Mouse (Mus musculus) CD4-positive helper T cell, adult 2 months (primary cell): ENCODE results near the gene Il18bp.

Experiments
- DNase-seq: peaks from one replicate; pipeline ENCODE4 v3.0.0-alpha.2; 2012; ENCODE audit warnings: low read depth, missing footprints, low spot score

Gene Il18bp

GRCm38 (mm10) chr7:102006520-102006919 lies 12.0 kb downstream of the Il18bp start:
- no peak for DNase-seq

- DNase-seq, result no peak
These were observed 17.4 kb downstream of the Il18bp start for GRCm38 (mm10) chr7:102000921-102001630.

GRCm38 (mm10) chr7:102000296-102000695 lies 18.2 kb downstream of the Il18bp start:
- DNase-seq, result no peak

GRCm38 (mm10) chr7:101999461-102000151 lies 18.9 kb downstream of the Il18bp start:
- no peak for DNase-seq

- DNase-seq, result peak; percentile 70
These were observed 20.1 kb downstream of the Il18bp start for GRCm38 (mm10) chr7:101998194-101998927.

GRCm38 (mm10) chr7:101994241-101994640 lies 24.2 kb downstream of the Il18bp start:
- no peak for DNase-seq

GRCm38 (mm10) chr7:101985081-101985480 lies 33.4 kb downstream of the Il18bp start:
- no peak for DNase-seq

- no peak for DNase-seq
These were observed 35.8 kb downstream of the Il18bp start for GRCm38 (mm10) chr7:101982735-101983134.

- no peak for DNase-seq
These were observed 44.0 kb downstream of the Il18bp start for GRCm38 (mm10) chr7:101974505-101974904.

- no peak for DNase-seq
These were observed 44.8 kb downstream of the Il18bp start for GRCm38 (mm10) chr7:101973730-101974129.

GRCm38 (mm10) chr7:101971721-101972120 lies 46.8 kb downstream of the Il18bp start:
- DNase-seq, result no peak

GRCm38 (mm10) chr7:101970821-101971461 lies 47.5 kb downstream of the Il18bp start:
- DNase-seq, result peak; percentile 86

GRCm38 (mm10) chr7:101970429-101970775 lies 48.1 kb downstream of the Il18bp start:
- DNase-seq, result peak; percentile 94

GRCm38 (mm10) chr7:101969694-101970428 lies 48.6 kb downstream of the Il18bp start:
- peak; percentile 88 for DNase-seq

- DNase-seq, result no peak
These were observed 49.7 kb downstream of the Il18bp start for GRCm38 (mm10) chr7:101968751-101969150.

GRCm38 (mm10) chr7:101967256-101967655 lies 51.2 kb downstream of the Il18bp start:
- no peak for DNase-seq

- DNase-seq, result peak; percentile 38
These were observed 52.9 kb downstream of the Il18bp start for GRCm38 (mm10) chr7:101965606-101966005.
